Mouse (Mus musculus) embryonic facial prominence, embryonic 11.5 days (tissue): ENCODE measurements around the gene Chd3. TPM values are rescaled to one million over a fixed set of nuclear protein-coding genes. Genes with fewer than 3 reads are reported as not detected.

Experiments used
- ATAC-seq: fragments of 200-750 bp; cut with Nextera tagmentation; replicated peaks from 2 replicates; pipeline ENCODE4 v1.8.0; 2017; ENCODE audit warnings: low read depth; ENCODE audit not compliant: insufficient number of reproducible peaks, low FRiP score, low TSS enrichment
- DNase-seq: peaks from one replicate; pipeline ENCODE4 v3.0.0-alpha.2; 2015; ENCODE audit warnings: low spot score
- H3K27ac ChIP-seq: fragments of 300-500 bp; sonication (generic); replicated peaks from 2 replicates; pipeline ENCODE4 v1.5.1; 2014; ENCODE audit warnings: mild to moderate bottlenecking, low read depth, low read length, control low read depth
- H3K27me3 ChIP-seq: fragments of 300-500 bp; sonication (generic); 2 replicates; pipeline ENCODE4 v1.6.1; 2014; ENCODE audit warnings: mild to moderate bottlenecking, low read length, moderate library complexity, mixed read lengths; ENCODE audit not compliant: control insufficient read depth, insufficient read depth
- H3K36me3 ChIP-seq: fragments of 300-500 bp; sonication (generic); replicated peaks from 2 replicates; pipeline ENCODE4 v1.6.1; 2014; ENCODE audit warnings: low read depth, mild to moderate bottlenecking, low read length, moderate library complexity, mixed read lengths; ENCODE audit not compliant: control insufficient read depth, insufficient read depth
- H3K4me1 ChIP-seq: fragments of 300-500 bp; sonication (generic); 2 replicates; pipeline ENCODE4 v1.6.1; 2014; ENCODE audit warnings: low read length, mixed read lengths; ENCODE audit not compliant: control insufficient read depth, insufficient read depth
- H3K4me2 ChIP-seq: fragments of 300-500 bp; sonication (generic); 2 replicates; pipeline ENCODE4 v1.6.1; 2014; ENCODE audit warnings: low read depth, mild to moderate bottlenecking, control low read depth, low read length, moderate library complexity
- H3K4me3 ChIP-seq: fragments of 300-500 bp; sonication (generic); 2 replicates; pipeline ENCODE4 v1.5.1; 2014; ENCODE audit warnings: low read depth, low read length, control low read depth
- H3K9ac ChIP-seq: fragments of 300-500 bp; sonication (generic); replicated peaks from 2 replicates; pipeline ENCODE4 v1.6.1; 2014; ENCODE audit warnings: mild to moderate bottlenecking, control low read depth, low read length
- H3K9me3 ChIP-seq: fragments of 300-500 bp; sonication (generic); replicated peaks from 2 replicates; pipeline ENCODE4 v1.6.1; 2016; ENCODE audit warnings: mild to moderate bottlenecking, low read length, inconsistent platforms, mixed read lengths; ENCODE audit not compliant: control insufficient read depth
- WGBS: fragments of 180-500 bp; shearing (Covaris S2); extraction: QIAGEN DNeasy Blood & Tissue Kit; methylation state at CpG from one replicate; pipeline ENCODE4 v1.1.7; 2014; 5-methylcytosine and 5-hydroxymethylcytosine counted together
- polyA plus RNA-seq: library from polyadenylated mRNA; unstranded; fragments of >200 nt; fragmentation: Nextera tagmentation; extraction: Ambion mirVana; gene quantifications from 2 replicates; pipeline ENCODE4 v1.2.1, GENCODE M21; 2014

The Chd3 gene
- polyA plus RNA-seq, 1 experiment from 2014 or later = 52.1 TPM

DNA sequence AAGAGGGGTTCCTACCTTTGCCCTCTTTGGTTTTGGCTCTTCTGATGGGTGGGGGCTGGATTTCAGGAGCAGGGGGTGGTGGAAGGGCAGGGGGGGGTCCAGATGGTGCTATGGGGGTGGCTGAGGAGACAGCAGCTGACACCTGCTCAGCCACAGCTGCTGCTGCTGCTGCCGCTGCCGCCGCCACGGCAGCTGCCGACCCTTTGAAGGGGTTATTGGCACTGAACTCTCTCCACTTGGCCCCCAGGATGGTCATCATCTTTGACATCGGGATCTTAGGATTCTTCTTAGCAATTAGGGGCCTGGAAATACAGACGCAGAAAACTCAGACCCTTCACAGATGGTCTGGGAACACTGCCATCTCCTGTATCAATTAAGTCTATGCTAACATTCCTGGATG is 7.2 kb downstream of the Chd3 start:
- H3K27ac ChIP-seq = 0 out of 2 replicates have a peak overlapping the region, but pooled peaks have one; percentile 13
- no peaks in the 10 kb centered on the region for H3K27me3 ChIP-seq
- ATAC-seq (no peak), DNase-seq (no peak)
- H3K9ac ChIP-seq = no peak overlapping the region
- no peak overlapping the region for H3K4me3 ChIP-seq
- H3K9me3 ChIP-seq = no peaks in the 10 kb centered on the region
- 55% methylated on average over 7 of the region's 7 CpGs for WGBS
- no peak overlapping the region for H3K4me2 ChIP-seq
- peaks cover 15% of the 10 kb centered on the region for H3K4me1 ChIP-seq
- peaks cover 39% of the 10 kb centered on the region for H3K36me3 ChIP-seq

DNA sequence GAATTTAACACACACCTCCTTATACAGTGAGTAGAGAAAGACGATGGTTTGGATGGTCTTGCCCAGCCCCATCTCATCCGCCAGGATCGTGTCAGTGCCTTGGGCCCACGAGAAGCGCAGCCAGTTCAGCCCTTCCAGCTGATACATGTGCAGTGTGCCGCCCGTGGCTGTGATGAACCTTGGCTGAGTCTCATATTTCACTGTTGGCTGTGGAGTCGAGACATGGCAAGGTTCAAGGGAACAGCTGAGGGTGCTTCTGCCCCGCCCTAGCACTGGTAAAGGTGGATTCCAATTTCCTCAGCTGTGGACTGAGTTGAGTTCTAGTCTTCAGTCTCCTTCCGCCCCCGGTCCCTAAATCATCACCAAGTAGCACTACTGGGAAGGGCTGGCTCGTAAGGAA is 11.5 kb downstream of the Chd3 start:
- Histone ChIP-seq H3K27me3 (no peaks in the 10 kb centered on the region), H3K4me1 (peaks cover 2% of the 10 kb centered on the region; the same call in 1 of the 2 replicates), H3K36me3 (peaks cover 49% of the 10 kb centered on the region), H3K27ac (no peak overlapping the region), H3K9me3 (no peaks in the 10 kb centered on the region), H3K9ac (no peak overlapping the region), H3K4me2 (no peak overlapping the region), H3K4me3 (no peak overlapping the region)
- DNase-seq (no peak), ATAC-seq (no peak)
- WGBS = 87% methylated on average over 12 of the region's 12 CpGs

DNA sequence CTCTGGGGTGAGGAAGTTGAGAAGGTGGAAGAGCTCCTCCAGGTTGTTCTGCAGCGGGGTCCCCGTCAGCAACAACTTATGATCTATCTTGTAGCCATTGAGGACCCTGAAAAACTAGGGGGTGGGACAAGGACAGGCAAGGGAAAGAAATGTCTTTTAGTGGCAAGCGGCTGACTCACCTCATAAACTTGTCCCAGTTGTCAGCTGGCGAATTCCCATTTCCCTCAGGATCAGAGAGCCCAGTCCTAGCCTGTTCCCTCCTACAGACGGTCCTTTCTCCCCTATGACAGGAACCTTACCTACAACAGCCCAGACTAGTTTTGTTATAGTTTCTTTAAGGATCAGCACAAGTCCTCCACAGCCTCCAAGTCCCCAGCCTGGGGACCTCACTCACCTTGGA is 12.7 kb downstream of the Chd3 start:
- H3K9ac ChIP-seq = no peak overlapping the region
- no peaks in the 10 kb centered on the region for H3K27me3 ChIP-seq
- no peak for DNase-seq
- no peak for ATAC-seq
- H3K4me1 ChIP-seq = no peaks in the 10 kb centered on the region
- H3K27ac ChIP-seq = no peak overlapping the region
- no peak overlapping the region for H3K4me3 ChIP-seq
- 94% methylated on average over 5 of the region's 5 CpGs for WGBS
- H3K36me3 ChIP-seq = peaks cover 52% of the 10 kb centered on the region
- no peak overlapping the region for H3K4me2 ChIP-seq
- H3K9me3 ChIP-seq = no peaks in the 10 kb centered on the region

DNA sequence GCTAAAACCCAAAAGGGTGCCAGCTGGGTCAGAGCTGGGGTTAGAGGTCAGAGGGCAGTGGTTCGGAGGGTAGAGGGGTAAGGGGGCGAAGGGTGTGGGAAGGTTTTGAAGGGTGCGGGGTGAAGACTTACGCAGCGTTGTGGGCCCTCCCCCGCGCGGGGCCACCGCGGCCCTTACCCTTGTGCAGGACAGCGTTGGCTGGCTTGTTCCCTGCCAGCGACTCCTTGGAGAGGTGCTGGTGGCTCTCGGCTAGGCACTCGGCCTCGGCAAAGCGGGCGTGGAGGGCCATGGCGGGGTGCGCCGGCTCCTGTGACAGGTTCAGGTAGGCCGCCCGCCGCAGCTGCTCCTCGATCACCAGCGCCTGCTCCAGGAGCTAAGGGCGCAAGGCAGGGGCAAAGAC is 22.8 kb downstream of the Chd3 start:
- Histone ChIP-seq H3K9ac (no peak overlapping the region), H3K4me3 (no peak overlapping the region), H3K4me1 (no peaks in the 10 kb centered on the region), H3K27ac (no peak overlapping the region), H3K27me3 (no peaks in the 10 kb centered on the region), H3K9me3 (no peaks in the 10 kb centered on the region), H3K4me2 (no peak overlapping the region), H3K36me3 (peaks cover 25% of the 10 kb centered on the region)
- WGBS = 89% methylated on average over 24 of the region's 26 CpGs
- DNase-seq (no peak), ATAC-seq (no peak)

DNA sequence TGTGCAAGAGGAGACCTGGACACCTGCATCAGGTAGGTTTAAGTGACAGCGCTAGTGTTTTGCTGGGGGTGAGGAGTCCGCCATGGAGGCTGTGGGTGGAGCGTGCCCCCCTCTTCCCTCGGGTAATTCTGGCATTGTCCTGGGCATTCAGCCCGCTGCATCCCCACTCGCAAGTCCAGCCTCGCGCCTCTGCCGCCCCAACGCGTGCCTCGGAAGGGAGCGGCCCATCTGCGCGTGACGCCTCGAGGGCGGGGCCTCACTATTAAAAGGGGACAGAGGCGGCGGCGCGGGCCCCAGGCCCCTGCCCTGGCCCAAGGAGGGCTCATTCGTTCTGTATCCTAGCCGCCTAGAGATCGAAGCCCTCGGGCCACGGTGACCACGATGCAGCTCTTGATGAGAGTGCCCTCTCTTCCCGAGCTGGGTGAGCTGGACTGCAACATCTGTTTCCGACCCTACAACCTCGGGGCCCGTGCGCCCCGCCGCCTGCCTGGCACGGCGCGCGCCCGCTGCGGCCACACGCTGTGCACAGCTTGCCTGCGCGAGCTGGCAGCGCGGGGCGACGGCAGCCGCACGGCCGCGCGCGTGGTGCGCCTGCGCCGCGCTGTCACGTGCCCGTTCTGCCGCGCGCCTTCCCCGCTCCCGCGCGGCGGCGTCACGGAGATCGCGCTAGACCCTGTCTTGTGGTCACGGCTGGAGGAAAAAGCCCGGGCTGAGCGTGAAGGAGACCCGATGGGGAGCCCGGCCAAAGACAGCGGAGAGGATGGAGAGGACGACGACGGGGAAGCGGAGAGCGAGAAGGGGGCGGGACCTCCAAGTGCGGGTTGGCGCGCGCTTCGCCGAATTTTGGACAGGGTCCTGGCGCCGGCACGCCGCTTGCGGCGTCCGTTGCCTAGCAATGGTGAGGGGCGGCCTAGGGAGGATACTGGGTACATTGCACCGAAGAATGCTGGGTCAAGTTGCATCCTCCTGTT is 28.8 kb downstream of the Chd3 start, which contains the start of gene Rnf227:
Gene Rnf227, plus strand, starts transcription at position 301 of the 971 bp plus-strand sequence.
- Histone ChIP-seq H3K4me1 (peaks cover 3% of the 10 kb centered on the region), H3K36me3 (peaks cover 3% of the 10 kb centered on the region), H3K9me3 (no peaks in the 10 kb centered on the region), H3K27ac (0 out of 2 replicates have a peak within 1 kb of the TSS, but pooled peaks have one; percentile 11), H3K9ac (peak within 1 kb of the TSS; percentile 58), H3K4me3 (peak within 1 kb of the TSS; percentile 46), H3K4me2 (peak within 1 kb of the TSS; percentile 57), H3K27me3 (no peaks in the 10 kb centered on the region)
- DNase-seq (peak; percentile 86), ATAC-seq (peak; percentile 85)
- WGBS = 2% methylated on average over 99 of the region's 99 CpGs

DNA sequence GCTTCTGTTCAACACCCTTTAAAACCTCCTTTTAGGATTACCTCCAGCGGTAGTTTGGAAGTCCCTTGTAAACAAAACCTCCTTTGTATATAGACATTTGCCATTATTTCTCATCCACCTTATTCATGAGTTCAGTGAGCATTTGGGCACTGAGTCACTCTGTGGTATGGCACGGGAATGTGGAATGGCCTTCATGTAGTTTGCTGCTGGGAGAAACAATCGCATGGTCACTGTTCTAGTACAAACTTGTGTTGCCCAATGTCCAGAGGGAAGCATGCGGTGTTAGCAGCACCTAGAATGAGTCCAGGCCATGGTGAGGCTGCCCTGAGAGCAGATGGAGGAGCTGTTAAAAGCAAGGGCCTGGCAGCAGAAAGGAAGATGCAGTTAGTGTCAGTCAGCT is 34.4 kb downstream of the Chd3 start:
- Histone ChIP-seq H3K4me2 (no peak overlapping the region), H3K27me3 (no peaks in the 10 kb centered on the region), H3K36me3 (no peaks in the 10 kb centered on the region), H3K4me3 (no peak overlapping the region), H3K9me3 (no peaks in the 10 kb centered on the region), H3K9ac (no peak overlapping the region), H3K4me1 (no peaks in the 10 kb centered on the region), H3K27ac (no peak overlapping the region)
- ATAC-seq (no peak), DNase-seq (no peak)
- WGBS = 68% methylated on average over 4 of the region's 4 CpGs

DNA sequence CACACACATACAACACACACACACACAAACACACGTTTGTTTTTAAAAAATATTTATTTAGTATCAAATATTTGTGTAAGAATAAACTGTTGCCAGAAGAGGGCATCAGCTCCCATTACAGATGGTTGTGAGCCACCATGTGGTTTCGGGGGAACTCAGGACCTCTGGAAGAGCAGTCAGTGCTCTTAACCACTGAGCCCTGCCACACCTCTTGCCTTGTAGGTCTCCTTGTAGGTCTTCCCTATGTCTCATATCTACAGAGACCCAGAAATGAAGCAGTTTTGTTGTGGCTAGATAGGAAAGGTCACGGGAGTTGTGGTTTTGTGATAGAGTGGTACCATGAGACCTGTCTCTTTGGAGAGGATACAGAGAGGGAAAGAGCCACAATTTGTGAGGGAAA is 35.3 kb downstream of the Chd3 start:
- DNase-seq (no peak), ATAC-seq (no peak)
- H3K27me3 ChIP-seq = 0 out of 2 replicates have a peak, but pooled peaks cover 1% of the 10 kb centered on the region
- H3K4me2 ChIP-seq = no peak overlapping the region
- no peak overlapping the region for H3K9ac ChIP-seq
- no peak overlapping the region for H3K27ac ChIP-seq
- H3K36me3 ChIP-seq = no peaks in the 10 kb centered on the region
- H3K4me1 ChIP-seq = no peaks in the 10 kb centered on the region
- no peak overlapping the region for H3K4me3 ChIP-seq
- WGBS = 58% methylated on average over 3 of the region's 3 CpGs
- no peaks in the 10 kb centered on the region for H3K9me3 ChIP-seq

DNA sequence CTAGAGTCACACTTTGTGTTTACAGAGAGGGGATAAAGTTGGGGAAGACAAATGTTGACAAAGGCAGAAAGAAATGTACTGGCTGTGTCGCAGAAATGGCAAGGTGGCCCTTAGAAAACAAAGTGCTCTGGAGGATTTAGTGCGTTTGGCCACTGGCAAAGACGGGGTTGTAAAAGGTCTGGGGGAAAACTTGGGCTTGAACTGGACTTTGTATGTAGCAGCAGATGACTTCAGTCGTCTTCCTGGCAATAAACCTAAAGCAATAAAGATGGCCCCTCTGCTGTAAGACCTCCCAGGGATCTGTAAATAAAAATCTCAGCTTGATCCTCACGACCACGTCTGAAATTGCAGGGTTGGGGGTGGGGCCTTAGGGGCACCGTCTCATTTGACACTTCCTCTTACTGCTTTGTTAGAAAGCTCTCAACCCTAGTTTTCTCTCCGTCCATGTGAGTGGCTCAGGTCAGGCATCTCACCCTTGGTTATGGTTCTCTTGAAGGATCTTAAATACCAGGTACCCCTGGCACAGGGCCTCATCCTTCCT is 36.4 kb downstream of the Chd3 start:
- no peaks in the 10 kb centered on the region for H3K9me3 ChIP-seq
- H3K4me1 ChIP-seq = no peaks in the 10 kb centered on the region
- H3K4me3 ChIP-seq = no peak overlapping the region
- H3K36me3 ChIP-seq = no peaks in the 10 kb centered on the region
- ATAC-seq (no peak), DNase-seq (no peak)
- 36% methylated on average over 8 of the region's 8 CpGs for WGBS
- peaks cover 6% of the 10 kb centered on the region for H3K27me3 ChIP-seq
- no peak overlapping the region for H3K4me2 ChIP-seq
- no peak overlapping the region for H3K27ac ChIP-seq
- H3K9ac ChIP-seq = no peak overlapping the region; the same call in 1 of the 2 replicates
